Mouse (Mus musculus): Measurements from ENCODE around the gene Farp2. TPM values are rescaled to one million over a fixed set of nuclear protein-coding genes. Genes with fewer than 3 reads are reported as not detected.

Farp2 gene
- total and polyA plus RNA-seq, 2 experiments from 2014 or later = 3.9 to 10.5 TPM

DNA sequence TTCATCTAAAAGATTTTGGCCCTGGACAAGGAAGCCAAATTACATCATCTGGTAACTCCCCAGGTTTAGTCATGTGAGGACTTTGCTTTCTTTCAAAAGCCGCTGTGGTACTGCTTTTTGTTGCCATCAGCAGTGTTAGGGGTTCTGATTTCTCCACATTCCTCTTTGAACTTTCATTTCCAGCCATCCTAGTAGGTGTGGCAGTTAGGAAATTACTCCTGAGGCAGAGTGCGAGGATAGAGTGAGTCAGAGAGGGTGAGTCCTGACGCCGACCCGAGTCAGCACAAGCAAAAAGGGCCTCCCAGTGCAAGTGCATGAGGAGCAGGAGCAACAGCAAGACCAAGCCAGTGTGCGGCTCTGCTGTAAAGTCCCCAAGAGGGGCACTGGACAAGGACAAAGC, 17.9 kb downstream of the Farp2 start:
- Histone ChIP-seq H3K27ac (ENCODE audit: low read depth) (no peak overlapping the region), H3K4me1 (ENCODE audit: control insufficient read depth, insufficient read depth) (no peaks in the 10 kb centered on the region), H3K36me3 (replicated peaks; ENCODE audit: control insufficient read depth, insufficient read depth, low read length) (peaks cover 8% of the 10 kb centered on the region; the same call in 1 of the 2 replicates), H3K4me2 (ENCODE audit: low read depth, low read length) (no peak overlapping the region), H3K4me3 (ENCODE audit: low read depth, low read length) (no peak overlapping the region), H3K27me3 (ENCODE audit: control insufficient read depth, insufficient read depth, low read length) (no peaks in the 10 kb centered on the region), H3K9ac (replicated peaks; ENCODE audit: low read depth, low read length) (no peak overlapping the region), H3K9me3 (replicated peaks; ENCODE audit: control insufficient read depth, low read length) (no peaks in the 10 kb centered on the region)
- 76% methylated on average over 6 of the region's 6 CpGs for WGBS
- ATAC-seq (ENCODE audit: insufficient read depth, low read depth) (no peak), DNase-seq (ENCODE audit: low spot score) (no peak)
- TF ChIP-seq CTCF (IDR thresholded peaks at IDR 0.05; ENCODE audit: low read depth) (no peak), EP300 (IDR thresholded peaks at IDR 0.05; ENCODE audit: low read depth) (no peak)

DNA sequence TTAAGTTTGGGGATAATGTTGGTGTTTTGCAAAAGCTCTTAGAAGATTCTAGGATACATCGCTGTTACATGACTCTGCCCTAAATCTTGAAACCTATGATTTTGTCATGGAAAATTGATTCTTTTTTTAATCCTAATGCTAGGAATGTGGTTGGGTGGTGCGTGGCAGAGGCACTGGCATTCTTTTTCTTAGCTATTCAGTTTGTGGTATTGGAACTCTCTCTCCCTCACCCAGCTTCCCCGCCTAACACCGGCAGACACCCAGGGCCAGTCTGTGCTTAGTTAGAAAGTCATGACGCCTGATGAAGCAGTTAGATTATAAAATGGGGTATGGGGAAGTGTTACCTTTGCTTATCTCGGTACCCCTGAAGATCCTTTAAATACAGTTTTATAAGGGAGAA, 25.3 kb downstream of the Farp2 start:
- no peaks in the 10 kb centered on the region for H3K4me1 ChIP-seq (ENCODE audit: control insufficient read depth, insufficient read depth)
- H3K27ac ChIP-seq (ENCODE audit: low read depth) = no peak overlapping the region
- H3K27me3 ChIP-seq (ENCODE audit: control insufficient read depth, insufficient read depth, low read length) = no peaks in the 10 kb centered on the region
- H3K4me2 ChIP-seq (ENCODE audit: low read depth, low read length) = no peak overlapping the region
- DNase-seq (ENCODE audit: low spot score) (no peak), ATAC-seq (ENCODE audit: insufficient read depth, low read depth) (no peak)
- WGBS = 86% methylated on average over 6 of the region's 6 CpGs
- H3K9me3 ChIP-seq (replicated peaks; ENCODE audit: control insufficient read depth, low read length) = no peaks in the 10 kb centered on the region
- H3K9ac ChIP-seq (replicated peaks; ENCODE audit: low read depth, low read length) = no peak overlapping the region
- TF ChIP-seq CTCF (IDR thresholded peaks at IDR 0.05; ENCODE audit: low read depth) = no peak
- TF ChIP-seq EP300 (IDR thresholded peaks at IDR 0.05; ENCODE audit: low read depth) = no peak
- H3K4me3 ChIP-seq (ENCODE audit: low read depth, low read length) = no peak overlapping the region
- no peaks in the 10 kb centered on the region; the same call in 1 of the 2 replicates for H3K36me3 ChIP-seq (replicated peaks; ENCODE audit: control insufficient read depth, insufficient read depth, low read length)

DNA sequence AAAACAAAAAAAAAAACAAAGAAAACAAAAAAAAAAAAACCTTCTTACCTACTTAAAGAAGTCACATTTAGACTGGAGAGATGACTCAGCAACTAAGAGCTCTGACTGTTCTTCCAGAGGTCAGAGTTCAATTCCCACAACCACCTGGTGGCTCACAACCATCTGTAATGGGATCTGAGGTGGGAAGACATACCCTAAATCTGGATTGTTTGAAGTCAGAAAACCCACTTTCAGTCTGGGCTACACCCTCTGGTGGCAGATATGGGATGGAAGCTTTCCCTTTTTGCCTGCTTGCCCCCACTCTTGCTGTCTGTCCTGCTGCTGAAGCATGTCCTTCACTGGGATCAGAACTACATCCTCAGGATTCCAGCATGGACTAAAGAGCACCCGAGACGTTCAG, 31.3 kb downstream of the Farp2 start:
- TF ChIP-seq CTCF (IDR thresholded peaks at IDR 0.05; ENCODE audit: low read depth) (no peak), EP300 (IDR thresholded peaks at IDR 0.05; ENCODE audit: low read depth) (no peak)
- Histone ChIP-seq H3K36me3 (replicated peaks; ENCODE audit: control insufficient read depth, insufficient read depth, low read length) (no peaks in the 10 kb centered on the region), H3K4me2 (ENCODE audit: low read depth, low read length) (no peak overlapping the region), H3K9me3 (replicated peaks; ENCODE audit: control insufficient read depth, low read length) (no peaks in the 10 kb centered on the region), H3K4me3 (ENCODE audit: low read depth, low read length) (no peak overlapping the region), H3K4me1 (ENCODE audit: control insufficient read depth, insufficient read depth) (no peaks in the 10 kb centered on the region), H3K27me3 (ENCODE audit: control insufficient read depth, insufficient read depth, low read length) (no peaks in the 10 kb centered on the region), H3K9ac (replicated peaks; ENCODE audit: low read depth, low read length) (no peak overlapping the region), H3K27ac (ENCODE audit: low read depth) (no peak overlapping the region)
- WGBS = 63% methylated on average over 2 of the region's 2 CpGs
- DNase-seq (ENCODE audit: low spot score) (no peak), ATAC-seq (ENCODE audit: insufficient read depth, low read depth) (no peak)

GRCm38 (mm10) chr1:93547286-93547685, 35.4 kb downstream of the Farp2 start:
- Histone ChIP-seq H3K4me3 (ENCODE audit: low read depth, low read length) (no peak overlapping the region), H3K4me2 (ENCODE audit: low read depth, low read length) (no peak overlapping the region), H3K27ac (ENCODE audit: low read depth) (no peak overlapping the region), H3K27me3 (ENCODE audit: control insufficient read depth, insufficient read depth, low read length) (no peaks in the 10 kb centered on the region), H3K9ac (replicated peaks; ENCODE audit: low read depth, low read length) (no peak overlapping the region), H3K9me3 (replicated peaks; ENCODE audit: control insufficient read depth, low read length) (no peaks in the 10 kb centered on the region), H3K36me3 (replicated peaks; ENCODE audit: control insufficient read depth, insufficient read depth, low read length) (no peaks in the 10 kb centered on the region), H3K4me1 (ENCODE audit: control insufficient read depth, insufficient read depth) (no peaks in the 10 kb centered on the region; the same call in 1 of the 2 replicates)
- WGBS = 85% methylated on average over 1 of the region's 1 CpGs
- ATAC-seq (ENCODE audit: insufficient read depth, low read depth) (no peak), DNase-seq (ENCODE audit: low spot score) (no peak)
- TF ChIP-seq EP300 (IDR thresholded peaks at IDR 0.05; ENCODE audit: low read depth) (no peak), CTCF (IDR thresholded peaks at IDR 0.05; ENCODE audit: low read depth) (no peak)

DNA sequence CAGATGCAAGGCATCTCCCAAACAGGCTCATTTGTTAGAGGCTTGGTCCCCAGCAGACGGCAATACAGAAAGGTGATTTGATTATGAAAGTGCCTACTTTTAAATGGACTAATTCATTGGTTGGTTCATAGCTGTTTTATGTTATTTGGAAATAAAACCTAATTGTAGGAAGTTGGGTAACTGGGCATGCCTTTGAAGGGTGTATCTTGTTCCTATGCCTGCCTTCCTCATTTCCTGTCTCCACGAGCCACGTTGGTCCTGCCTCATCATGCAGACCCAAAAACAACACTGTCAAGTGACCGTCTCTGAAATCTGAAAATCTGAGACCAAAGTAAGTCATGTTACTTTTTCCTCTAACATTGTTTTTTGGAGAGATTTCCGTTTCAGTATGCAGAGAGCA, 39.5 kb downstream of the Farp2 start:
- no peak overlapping the region for H3K4me3 ChIP-seq (ENCODE audit: low read depth, low read length)
- H3K27me3 ChIP-seq (ENCODE audit: control insufficient read depth, insufficient read depth, low read length) = no peaks in the 10 kb centered on the region
- no peak overlapping the region for H3K4me2 ChIP-seq (ENCODE audit: low read depth, low read length)
- no peaks in the 10 kb centered on the region; the same call in 1 of the 2 replicates for H3K4me1 ChIP-seq (ENCODE audit: control insufficient read depth, insufficient read depth)
- TF ChIP-seq CTCF (IDR thresholded peaks at IDR 0.05; ENCODE audit: low read depth) = no peak
- TF ChIP-seq EP300 (IDR thresholded peaks at IDR 0.05; ENCODE audit: low read depth) = no peak
- DNase-seq (ENCODE audit: low spot score) (no peak), ATAC-seq (ENCODE audit: insufficient read depth, low read depth) (no peak)
- H3K9me3 ChIP-seq (replicated peaks; ENCODE audit: control insufficient read depth, low read length) = no peaks in the 10 kb centered on the region
- no peaks in the 10 kb centered on the region for H3K36me3 ChIP-seq (replicated peaks; ENCODE audit: control insufficient read depth, insufficient read depth, low read length)
- H3K27ac ChIP-seq (ENCODE audit: low read depth) = no peak overlapping the region
- H3K9ac ChIP-seq (replicated peaks; ENCODE audit: low read depth, low read length) = no peak overlapping the region
- WGBS = 69% methylated on average over 5 of the region's 5 CpGs

GRCm38 (mm10) chr1:93563224-93563623, 51.3 kb downstream of the Farp2 start:
- no peaks in the 10 kb centered on the region for H3K27me3 ChIP-seq (ENCODE audit: control insufficient read depth, insufficient read depth, low read length)
- H3K4me3 ChIP-seq (ENCODE audit: low read depth, low read length) = no peak overlapping the region
- no peak for TF ChIP-seq CTCF (IDR thresholded peaks at IDR 0.05; ENCODE audit: low read depth)
- no peak for TF ChIP-seq EP300 (IDR thresholded peaks at IDR 0.05; ENCODE audit: low read depth)
- H3K36me3 ChIP-seq (replicated peaks; ENCODE audit: control insufficient read depth, insufficient read depth, low read length) = peaks cover 12% of the 10 kb centered on the region; the same call in 1 of the 2 replicates
- H3K4me1 ChIP-seq (ENCODE audit: control insufficient read depth, insufficient read depth) = no peaks in the 10 kb centered on the region
- no peak overlapping the region for H3K27ac ChIP-seq (ENCODE audit: low read depth)
- no peak for ATAC-seq (ENCODE audit: insufficient read depth, low read depth)
- no peak for DNase-seq (ENCODE audit: low spot score)
- no peak overlapping the region for H3K4me2 ChIP-seq (ENCODE audit: low read depth, low read length)
- 86% methylated on average over 7 of the region's 7 CpGs for WGBS
- H3K9ac ChIP-seq (replicated peaks; ENCODE audit: low read depth, low read length) = no peak overlapping the region
- H3K9me3 ChIP-seq (replicated peaks; ENCODE audit: control insufficient read depth, low read length) = no peaks in the 10 kb centered on the region

All from heart, postnatal 0 days (tissue).